Mouse (Mus musculus) layer of hippocampus, adult 8-10 months (tissue): ENCODE measurements at regions not wholly inside any gene's neighbourhood (a gene's known extent, or its start where the extent isn't known, plus 50 kb on each side); places are given as distances from the start of the nearest gene placed in this dataset.

Source experiments
- DNase-seq, 2 experiments: peaks; one replicate each; pipeline ENCODE4 v3.0.0; 2022; ENCODE audit warnings: low spot score in 2 of 2

DNA sequence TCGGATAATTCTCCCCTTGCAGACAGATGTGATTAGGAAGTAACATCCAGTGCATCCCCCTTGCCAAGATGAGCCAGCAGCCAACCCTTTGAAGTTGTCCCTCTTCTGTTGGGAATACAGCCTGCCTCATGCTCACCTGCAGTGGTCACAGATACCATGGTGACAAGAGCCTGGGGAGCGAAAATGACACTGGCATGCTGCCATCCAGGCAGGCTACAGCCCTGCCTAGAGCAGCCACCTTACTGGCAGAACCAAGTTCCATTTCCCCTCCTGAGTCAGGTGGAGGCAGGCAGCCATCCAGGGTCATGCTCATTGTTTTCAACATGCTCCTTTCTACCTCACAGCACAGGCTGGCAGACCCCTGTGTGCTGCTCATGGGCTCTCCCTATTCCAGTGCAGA lies 661.6 kb downstream of the Defb40 start:
- DNase-seq = no peak

DNA sequence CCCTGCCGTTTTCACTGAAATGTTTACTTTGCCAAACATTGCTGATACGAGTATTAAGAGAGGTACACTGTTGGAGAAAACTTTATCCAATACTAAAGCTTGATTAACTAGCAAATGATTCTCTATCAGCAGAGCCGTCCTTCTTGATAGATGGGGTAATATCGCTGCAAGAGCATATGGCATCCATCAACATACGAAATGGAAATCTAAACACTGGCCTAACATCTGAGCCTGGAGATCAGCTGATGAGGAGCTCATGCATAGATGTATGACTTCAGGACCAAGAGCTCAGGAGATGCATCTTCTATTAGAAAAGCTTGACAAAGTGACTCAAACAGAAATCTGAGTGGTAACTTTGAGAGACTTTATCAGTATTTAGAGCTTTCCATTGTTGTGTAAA lies 666.5 kb downstream of the Defb40 start:
- no peak for DNase-seq

DNA sequence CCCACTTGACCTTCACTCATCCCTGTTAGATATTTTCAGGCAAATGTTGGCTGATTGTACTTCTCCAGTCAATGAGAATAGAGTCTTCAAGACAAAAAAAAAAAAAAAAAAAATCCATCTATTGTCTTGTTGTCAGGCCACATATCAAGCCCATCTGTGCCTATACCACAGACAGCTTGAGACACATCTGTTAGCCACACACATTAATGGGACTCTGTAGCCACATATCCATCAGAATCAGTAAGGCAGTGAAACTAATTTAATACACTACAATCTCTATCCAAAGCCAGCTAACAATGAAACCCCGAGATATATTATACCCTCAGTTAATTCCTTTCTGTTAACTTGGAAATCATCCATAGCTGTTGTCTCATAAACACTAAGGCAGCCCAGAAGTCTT lies 667.1 kb downstream of the Defb40 start:
- no peak for DNase-seq

DNA sequence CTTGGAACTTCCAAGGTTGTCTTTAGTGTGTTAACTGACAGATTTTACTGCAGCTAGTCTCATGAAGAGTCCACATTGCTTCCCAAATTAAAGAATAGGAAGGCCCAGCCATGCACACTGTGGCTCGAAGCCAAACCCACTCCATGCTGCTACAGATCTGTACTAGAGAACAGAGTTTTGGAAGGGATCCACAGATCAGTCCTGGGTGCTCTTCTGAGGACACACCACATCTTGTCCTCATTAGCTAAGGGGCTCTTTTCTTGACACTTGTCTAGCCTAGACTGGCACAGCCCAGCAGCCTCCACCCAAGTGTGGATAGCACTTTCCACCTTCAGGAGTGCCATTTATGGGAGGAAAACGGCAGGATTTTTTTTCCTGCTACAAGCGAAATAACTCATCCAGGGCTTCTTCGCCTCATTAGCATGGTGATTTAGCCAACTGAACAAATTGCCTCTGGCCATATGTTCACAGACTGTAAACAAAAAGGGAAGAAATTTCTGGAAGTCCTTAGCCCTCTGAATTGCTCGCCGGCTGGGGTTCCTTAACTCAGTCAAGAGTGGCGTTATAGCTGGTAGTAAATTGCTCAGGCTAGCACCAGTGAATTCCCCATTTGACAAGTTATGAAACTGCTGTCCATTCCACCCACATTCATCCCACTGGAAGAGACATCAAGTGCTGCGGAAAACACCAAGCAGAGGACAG lies 690.4 kb downstream of the Defb40 start:
- peak; percentile 4 to 19 for DNase-seq

DNA sequence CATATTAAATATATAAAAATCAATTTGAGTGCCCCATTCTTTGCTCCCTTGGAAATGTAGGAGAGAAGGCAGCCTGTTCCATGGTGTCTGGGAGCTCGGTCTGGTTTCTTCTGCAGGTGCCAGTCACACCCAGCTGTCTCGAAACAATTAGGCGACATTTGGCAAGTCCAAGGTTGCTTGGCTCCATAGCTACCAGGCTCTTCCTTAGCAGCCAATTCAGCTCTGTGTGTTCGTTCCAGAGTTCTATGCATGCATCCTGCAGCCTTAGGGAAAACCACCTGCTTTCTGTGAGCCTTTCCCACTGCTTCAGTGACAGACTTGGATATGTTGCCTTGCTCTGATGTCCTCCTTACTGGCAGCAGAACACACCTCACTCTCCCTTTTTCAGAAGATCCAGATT lies 698.1 kb downstream of the Defb40 start:
- peak; percentile 6 to 23 for DNase-seq

DNA sequence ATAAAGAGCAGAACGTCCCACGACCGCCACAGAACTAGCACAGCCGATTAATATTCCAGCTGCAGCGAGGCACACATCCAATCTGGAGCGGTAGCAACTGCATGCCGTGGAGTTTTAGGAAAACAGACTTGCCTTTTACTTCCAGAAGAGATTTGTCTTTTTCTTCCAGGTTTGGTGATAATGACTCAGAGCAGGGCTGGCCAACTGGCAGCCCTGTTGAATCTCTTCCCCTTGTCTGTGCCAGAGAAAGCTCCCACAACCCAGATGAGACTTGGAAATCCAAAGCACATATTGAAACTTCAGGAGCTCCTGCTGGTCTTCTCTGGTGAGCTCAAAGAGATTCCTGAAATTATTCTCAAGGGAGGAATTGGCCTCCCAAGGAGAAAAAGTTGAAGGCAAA lies 709.8 kb downstream of the Defb40 start:
- peak; percentile 72 to 75 for DNase-seq

DNA sequence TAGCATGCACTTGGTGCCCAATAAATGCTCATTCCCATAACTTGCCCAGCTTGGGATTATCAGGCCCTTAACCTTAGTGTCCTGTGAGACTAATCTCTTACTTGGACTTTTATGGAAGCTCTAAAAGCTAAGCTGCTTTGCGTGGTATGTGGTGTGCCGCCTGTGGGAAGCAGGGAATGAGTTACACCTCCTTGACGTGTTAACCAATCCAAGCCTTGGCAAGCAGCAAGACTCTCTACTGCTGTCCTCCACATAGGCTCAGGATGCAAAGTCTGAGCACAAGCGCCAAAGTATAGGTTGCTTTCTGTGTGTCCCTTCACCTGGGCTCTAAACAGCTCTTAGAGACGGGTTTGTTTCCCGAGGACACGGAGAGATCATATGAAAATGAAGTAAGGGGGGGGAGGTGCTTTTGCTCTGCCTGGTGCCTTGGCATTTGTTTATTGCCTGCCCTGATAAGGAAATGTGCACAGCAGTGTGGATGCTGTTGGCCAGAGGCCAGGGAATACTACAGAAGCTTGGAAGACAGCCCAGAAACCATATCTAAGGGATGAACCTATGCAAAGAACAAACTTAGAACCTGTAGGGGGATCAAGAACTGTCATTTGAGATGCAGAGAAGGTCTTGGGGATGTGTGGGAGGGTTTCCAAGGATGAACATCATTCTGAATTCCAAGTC lies 719.6 kb downstream of the Defb40 start:
- no peak for DNase-seq

DNA sequence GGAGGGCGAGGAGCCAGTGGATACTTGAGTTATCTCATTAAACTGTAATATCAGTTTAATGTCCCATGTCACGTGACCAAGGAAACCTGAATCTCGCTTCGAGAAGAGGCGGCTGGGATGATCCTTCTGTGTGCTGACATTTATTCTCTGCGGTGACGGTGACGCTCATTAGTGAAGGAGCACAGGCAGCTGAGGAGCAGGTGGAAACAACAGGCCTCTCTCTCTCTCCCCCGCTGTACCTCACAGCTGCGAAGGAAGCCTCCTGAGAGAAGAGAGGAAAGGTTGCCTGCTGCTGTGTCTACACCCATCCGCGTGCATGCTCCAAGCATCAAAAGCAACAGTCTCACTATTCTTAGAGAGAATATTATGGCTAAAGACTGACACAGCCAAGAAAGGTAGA lies 731.8 kb downstream of the Defb40 start:
- DNase-seq = no peak

DNA sequence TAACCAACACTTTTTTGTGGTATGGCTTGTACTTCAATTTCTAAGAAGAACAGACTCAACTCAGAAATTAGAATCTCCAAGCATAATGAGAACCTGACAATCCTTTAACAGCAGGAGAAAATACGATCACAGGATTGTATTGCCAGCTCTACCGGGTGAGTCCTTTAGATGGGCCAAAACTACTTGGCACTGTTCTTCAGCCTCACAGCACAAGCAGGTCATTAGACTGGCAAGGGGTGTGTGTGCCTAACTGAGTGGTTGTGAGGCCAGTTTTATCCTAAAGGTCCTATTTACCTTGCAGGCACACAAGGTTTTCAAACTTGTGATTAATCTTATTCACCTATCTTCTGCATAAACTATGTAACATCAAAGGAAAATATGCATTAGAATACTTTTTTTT lies 760.5 kb downstream of the Defb40 start:
- DNase-seq = no peak

DNA sequence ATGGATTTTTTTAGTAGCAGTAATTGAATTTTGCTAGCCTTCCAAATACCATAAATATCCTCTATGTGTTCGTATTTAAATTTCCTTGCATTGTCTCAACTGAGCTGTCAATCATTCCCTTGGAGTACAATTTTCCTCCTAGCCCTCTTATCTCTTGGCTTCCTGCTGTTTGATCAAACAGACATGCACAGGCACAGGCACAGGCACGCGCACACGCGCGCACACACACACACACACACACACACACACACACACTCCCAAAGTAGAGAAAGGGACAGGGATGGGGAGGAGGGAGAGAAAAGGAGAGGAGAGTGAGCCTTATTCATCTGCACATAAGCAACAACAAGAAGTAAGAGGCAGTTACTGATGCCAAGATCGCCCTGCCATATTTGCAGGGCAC lies 760.9 kb downstream of the Defb40 start:
- no peak for DNase-seq

DNA sequence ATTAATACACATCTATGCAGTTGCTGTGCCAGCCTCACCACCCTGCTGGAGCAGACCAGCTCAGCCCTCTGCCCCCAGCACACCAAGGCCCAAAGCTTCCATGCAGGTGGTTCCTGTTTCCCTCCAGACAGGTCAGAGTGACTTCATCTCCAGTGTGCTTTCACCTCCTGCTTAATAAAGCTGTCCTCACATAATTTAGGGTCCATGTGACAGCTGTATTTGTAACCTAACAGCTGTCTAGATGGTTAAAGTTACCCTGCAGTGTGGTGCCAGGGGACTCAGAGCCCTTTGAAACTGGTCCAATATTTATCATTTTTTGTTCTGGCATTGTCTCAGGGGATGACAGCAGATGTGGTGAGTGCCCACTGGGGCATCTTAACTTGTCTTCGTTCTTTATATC lies 761.5 kb downstream of the Defb40 start:
- DNase-seq = no peak

DNA sequence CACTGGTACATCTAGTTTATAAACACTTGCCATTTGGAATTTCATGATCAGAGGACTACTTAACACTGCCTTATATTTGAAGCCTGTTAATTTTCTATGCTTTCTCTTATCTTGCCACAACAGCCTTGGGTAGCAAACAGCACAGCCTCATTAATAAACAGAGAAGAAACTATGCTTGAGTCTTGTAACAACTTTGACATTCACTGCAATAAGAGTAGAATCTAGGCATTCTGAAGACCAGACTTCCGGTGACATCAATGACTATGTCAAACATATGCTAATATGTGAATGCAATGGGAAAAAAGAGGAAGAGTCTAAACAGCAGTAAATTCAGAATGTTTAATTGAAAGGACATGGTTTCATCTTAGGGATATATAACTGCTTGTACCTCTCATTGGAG lies 768.0 kb downstream of the Defb40 start:
- no peak for DNase-seq

DNA sequence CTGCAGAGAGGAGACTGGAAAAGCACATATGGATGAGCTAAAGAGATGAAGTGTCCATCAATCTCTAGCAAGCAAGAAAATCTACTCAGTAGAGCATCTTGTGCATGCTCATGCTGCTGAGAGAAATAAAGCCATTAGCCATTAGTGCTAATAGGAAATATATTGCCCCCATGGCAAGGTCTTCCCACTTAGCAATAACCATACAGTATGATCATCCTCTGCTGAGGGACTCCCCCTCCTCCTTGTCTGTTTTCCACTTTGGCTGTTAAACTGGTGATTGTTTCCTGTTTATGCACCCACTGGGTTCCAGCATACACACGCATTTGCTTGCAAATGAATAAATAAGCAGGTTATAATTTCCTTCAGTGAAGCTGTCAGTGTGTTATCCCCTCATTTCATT lies 769.4 kb downstream of the Defb40 start:
- no peak for DNase-seq

DNA sequence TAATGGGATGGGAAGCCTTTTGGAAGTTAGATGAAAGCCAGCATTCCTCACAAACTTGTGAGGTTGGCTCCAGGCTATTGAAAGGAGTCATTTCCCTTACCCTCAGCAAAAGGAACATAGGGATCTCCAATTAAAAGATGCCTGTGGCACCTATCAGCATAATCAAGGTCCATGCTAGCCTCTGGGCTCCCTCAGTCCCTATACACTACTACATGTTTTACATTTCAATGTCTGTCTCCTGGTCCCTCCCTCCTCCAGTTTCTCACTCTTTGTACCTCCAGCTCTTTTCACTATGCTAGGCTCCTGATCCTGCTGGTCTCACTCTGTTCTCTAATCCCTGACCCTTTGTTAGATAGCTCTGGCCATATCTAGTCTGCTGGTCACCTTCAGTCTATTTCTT lies 790.6 kb downstream of the Defb40 start:
- DNase-seq = no peak

DNA sequence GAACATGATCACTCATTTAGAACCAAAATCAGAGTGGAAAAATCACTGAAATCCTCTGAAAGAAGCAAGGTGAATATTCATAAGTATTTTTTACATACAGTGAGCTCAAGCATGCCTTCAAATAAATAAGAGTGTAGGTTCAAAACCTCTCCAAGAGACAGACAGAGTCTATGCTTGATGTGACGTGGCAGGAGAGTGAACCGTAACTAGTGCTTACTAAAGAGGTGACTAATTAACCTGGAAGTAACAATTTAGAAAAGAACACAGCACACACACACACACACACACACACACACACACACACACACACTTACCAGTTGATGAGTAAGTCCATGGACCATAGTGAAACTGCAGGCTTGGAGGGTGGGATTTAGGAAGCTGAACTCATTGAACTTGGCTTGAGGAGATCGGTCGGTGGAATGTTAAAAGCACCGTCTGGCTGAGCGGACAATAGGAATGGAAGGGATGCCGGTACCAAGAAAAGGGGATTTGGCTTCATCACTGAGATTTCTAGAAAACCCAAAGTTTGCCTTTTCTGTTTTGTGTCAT lies 802.4 kb downstream of the Defb40 start:
- DNase-seq = no peak

DNA sequence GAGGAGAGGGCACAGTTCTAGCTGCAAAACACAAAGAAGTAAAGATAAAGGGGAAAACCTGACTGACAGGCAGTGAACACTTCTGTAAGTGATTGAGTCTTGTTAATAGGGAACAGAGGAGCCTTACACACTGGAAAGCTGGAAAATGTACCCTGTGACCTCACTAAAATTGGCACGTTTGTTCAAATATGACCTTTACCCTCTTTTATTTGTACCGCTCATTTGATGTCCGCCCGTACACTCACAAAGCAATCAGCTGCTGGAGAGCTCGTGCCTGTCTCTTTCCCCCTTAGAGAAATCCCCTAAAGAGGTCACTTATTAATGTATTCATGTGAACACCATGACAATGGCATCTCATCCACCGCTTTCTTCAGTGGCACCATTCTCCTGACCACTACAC lies 819.4 kb downstream of the Defb40 start:
- DNase-seq = no peak

DNA sequence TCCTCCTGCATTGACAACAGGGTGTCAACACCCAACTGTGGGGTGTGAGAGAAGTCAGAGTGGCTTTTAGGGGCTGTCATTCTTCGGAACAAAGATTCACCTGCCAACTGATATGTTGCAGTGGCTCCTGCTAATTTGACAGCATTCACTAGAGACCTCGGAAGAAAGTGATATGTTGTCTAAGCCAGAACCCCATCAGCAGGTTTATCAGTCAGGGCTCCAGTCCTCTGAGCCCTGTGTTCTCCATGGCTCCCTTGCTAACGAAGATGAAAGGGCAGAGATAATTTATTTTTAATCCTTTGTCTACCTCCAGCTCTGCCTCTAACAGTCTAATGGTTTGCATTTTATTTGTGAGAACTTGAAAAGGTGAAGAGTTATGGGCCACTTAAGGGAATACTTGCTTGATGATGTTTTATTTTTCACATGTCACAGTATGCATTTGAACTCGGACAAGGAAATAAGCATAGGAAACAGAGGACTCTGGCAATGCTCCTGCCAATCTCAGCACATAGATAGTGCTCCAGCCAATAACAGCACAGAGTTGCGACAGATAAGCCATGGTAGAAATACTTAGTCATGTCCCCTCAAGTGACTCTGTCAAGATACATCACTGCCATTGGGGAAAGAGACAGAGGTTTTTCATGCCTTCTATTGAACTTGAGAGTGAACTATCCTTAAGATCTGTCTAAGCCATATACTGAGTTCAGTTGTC lies 862.6 kb downstream of the Defb40 start:
- DNase-seq = no peak

DNA sequence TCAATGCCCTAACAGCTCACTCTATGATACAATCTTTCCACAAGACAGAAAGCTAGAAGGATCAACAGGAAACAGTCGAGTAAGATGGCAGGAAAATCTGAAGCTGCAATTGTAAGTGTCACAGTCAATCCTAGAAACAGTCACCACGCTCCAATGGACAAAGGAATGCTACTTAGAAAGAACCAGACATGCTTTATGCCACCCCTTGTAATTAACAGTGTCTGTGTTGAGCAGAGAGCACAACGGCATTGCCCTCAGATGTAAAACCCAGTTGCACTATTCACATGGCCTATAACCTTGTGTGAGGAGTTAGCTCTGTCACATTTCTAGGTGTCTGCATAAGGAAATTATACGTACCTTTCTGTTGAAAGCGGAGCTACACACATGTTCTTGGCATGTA lies 864.8 kb downstream of the Defb40 start:
- DNase-seq = no peak

DNA sequence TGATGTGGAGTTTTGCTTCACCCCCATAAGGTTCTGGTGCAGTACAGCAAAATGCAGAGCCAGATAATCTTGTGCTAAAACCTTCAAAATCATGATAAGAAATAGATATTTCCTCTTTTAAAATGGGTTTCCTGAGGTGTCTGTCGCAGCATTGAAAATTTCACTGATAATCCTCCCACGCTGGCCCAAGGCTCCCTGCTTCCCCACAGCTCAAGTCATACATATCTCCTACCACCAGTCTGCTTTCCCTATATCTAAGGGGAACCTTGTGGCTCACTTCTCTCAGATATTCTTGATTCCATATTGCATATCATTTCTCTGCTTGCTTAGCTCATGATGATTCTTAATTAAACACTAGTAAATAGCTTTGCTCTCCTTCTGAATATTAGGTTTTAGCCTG lies 868.6 kb downstream of the Defb40 start:
- DNase-seq = no peak

DNA sequence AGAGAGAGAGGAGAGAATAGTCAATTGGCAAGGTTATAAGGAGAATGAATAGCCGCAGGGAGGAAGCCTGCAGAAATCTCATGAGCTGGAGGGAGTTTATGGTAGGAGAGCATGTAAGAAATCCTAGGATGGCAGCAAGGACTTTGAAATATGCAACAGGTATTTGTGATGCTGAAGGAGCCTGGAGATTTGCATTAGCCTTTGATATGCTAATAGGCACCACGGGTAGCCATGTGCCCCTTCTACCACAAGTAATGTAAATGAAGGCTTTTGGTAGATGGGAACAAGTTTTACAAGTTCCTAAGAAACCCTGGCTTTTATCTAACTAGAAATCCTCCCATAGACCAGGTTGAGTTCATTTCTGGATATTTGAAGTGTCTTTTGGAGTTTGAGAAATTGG lies 871.2 kb downstream of the Defb40 start:
- no peak for DNase-seq

DNA sequence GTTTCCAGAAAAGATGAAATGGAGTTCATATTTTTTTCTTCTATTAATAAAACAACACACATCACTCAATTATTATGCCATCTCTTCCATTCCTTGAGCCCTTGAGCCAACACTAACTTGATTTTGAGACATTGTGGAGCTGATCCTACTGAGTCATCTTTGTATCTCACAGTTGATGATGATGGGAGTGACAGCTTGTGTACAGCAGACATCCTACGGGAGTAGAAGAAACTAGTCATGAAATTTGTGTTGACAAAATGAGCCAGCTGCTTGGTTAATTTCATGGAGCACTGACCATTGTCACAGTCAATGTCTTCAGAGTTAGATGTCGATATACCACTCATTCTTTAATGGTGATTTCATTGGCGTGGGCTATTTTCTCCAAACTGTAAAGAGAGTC lies 912.6 kb downstream of the Defb40 start:
- no peak for DNase-seq

DNA sequence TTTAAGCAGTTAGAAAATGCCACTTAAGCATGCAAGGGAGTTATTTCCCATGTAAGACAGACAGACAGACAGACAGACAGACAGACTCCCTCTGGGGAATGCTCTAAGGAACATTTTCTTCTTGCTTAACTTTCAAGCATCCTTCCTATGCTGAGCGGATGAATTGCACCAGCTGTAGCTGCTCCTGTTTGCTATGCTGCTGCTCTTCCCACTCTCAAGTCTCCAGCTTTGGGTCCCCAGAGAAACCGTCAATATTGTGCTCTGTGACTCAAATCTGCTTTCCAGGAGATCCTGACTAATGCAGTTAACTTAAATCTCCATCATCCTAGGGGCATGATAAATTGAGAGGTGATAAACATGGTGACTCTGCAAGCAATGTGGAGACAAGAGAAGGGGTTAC lies 918.5 kb downstream of the Defb40 start:
- DNase-seq = no peak

DNA sequence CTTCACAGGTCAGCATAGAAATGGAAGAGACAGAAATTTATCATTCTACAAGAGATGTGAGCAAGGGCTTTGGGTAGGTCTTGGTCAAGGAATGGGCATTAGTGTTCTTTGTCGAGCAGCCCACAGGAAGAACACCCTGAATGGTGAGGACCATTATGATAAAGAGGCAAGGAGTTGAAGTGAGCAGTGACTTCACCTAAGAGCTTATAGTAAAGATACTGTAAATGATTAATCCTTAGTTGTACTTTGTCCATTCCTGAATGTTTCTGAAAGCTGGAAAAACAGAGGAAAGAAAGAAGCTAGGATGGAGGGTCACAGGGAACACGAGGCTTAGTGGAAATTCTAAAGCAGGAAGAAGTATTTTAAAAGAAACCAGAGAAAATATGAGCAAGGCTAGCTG lies 956.9 kb downstream of the Defb40 start:
- no peak for DNase-seq
